Mouse (Mus musculus) embryonic fibroblast, embryonic 13.5 days (primary cell): ENCODE measurements around the gene Ahctf1.

Source experiments
- CTCF ChIP-seq: IDR thresholded peaks from 2 replicates; pipeline ENCODE4 v1.5.1; 2011; ENCODE audit warnings: mild to moderate bottlenecking, control low read depth, low read length, moderate library complexity, borderline replicate concordance; ENCODE audit not compliant: insufficient read depth
- POLR2A ChIP-seq: IDR thresholded peaks from 2 replicates; pipeline ENCODE4 v1.6.1; 2011; ENCODE audit warnings: low read depth, mild to moderate bottlenecking, control low read depth, low read length, moderate library complexity

DNA sequence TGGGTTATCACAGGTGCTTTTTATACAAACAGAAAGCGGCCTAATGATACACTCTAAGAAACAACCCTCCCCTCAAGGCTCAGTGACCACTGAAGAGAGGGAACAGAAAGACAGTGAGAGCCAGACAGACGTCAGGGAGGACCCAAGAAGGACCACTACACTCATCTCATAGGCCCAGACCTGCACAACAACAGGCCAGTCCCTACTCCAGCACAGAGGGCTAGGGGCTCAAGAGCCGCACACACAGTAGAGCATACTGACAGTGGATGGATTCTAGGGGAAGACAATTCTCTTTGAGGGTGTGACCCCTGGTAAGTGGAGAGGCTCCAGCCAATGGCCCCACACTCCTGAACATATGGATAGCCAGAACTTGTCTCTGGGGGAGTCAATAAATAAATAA, 67.0 kb downstream of the Ahctf1 start:
- no peak for TF ChIP-seq CTCF
- no peak for TF ChIP-seq POLR2A
